ENCODE assay signal across 14 mouse cellular contexts in genomic region chr17:86433813-86434212, GRCm38 (mm10).
DNase-seq lines count a peak whose midpoint lies in the region; ATAC-seq and TF ChIP-seq lines count a peak whose summit lies in the region.
"Had no signal": no experiment of that assay in that cellular context is flagged by ENCODE, and none has a peak within 500 bp of the region (broad histone marks: within the 10 kb centered on the region; RNA-seq: fewer than 3 reads in every experiment).

No protein-coding gene starts in this region.

- peak; percentile 36 for DNase-seq in kidney, adult 9 months
- no peak for DNase-seq in kidney, postnatal 10 days
- no peak for DNase-seq in CH12.LX (ENCODE audit: extremely low read depth)
- peak; percentile 83 for DNase-seq in brain, adult 2 months (ENCODE audit: low read depth, low spot score)
- DNase-seq in heart, postnatal 0 days (ENCODE audit: low spot score): peak; percentile 57
- DNase-seq in gastrocnemius, adult 8-10 months (ENCODE audit: low spot score in 2 of 2): no peak
- DNase-seq in B cell, adult 2 months: no peak
- DNase-seq: cerebellum, adult 8-10 months; kidney, postnatal 14 days; liver; lung, embryonic 14.5 days; retina, postnatal 1 day had no signal

- no peak for TF ChIP-seq CTCF in CH12.LX (conservative IDR thresholded peaks at IDR 0.05 in 1 of 2, IDR thresholded peaks at IDR 0.05 in 1 of 2; ENCODE audit: low read depth in 2 of 2, low read length in 2 of 2)
- no peak for TF ChIP-seq CTCF in heart, postnatal 0 days (IDR thresholded peaks at IDR 0.05; ENCODE audit: low read depth)

- peaks cover 4% of the 10 kb centered on the region; the same call in 1 of the 2 replicates for H3K79me2 ChIP-seq in CH12.LX (replicated peaks; ENCODE audit: control insufficient read depth, extremely low read depth, insufficient read depth, poor library complexity, severe bottlenecking)

- H3K4me2 ChIP-seq in CH12.LX (ENCODE audit: insufficient read depth, low read depth, poor library complexity, severe bottlenecking): no peak overlapping the region
- H3K4me2 ChIP-seq in heart, postnatal 0 days (ENCODE audit: low read depth, low read length): no peak overlapping the region
- H3K4me2 ChIP-seq: lung, embryonic 14.5 days; neural tube, embryonic 15.5 days had no signal

- H3K27ac ChIP-seq in CH12.LX (ENCODE audit: insufficient read depth, low read depth): peak overlapping the region; percentile 77
- H3K27ac ChIP-seq in heart, postnatal 0 days (ENCODE audit: low read depth): peak overlapping the region; percentile 13
- H3K27ac ChIP-seq: hindbrain, embryonic 10.5 days; neural tube, embryonic 15.5 days had no signal

- peaks cover 9 to 15% of the 10 kb centered on the region in 2 experiments for H3K36me3 ChIP-seq in CH12.LX (replicated peaks in 1 of 2; ENCODE audit: control insufficient read depth in 1 of 2, insufficient read depth in 1 of 2, low read length in 1 of 2)
- H3K36me3 ChIP-seq in heart, postnatal 0 days (replicated peaks; ENCODE audit: control insufficient read depth, insufficient read depth, low read length): no peaks in the 10 kb centered on the region
- H3K36me3 ChIP-seq: hindbrain, embryonic 10.5 days; neural tube, embryonic 15.5 days had no signal

- TF ChIP-seq POLR2A in CH12.LX (IDR thresholded peaks at IDR 0.05; ENCODE audit: low read depth, low read length): no peak

- in situ Hi-C loops in CH12.LX (cut with MboI; ENCODE audit: low pct_ligation_motif_present, low pct_unique_long_range_greater_than_20kb, low sequenced_read_pairs): loop anchor here (10.0 to 25.0 kb wide), 2 partner anchors 49 to 547 kb away; no protein-coding TSS in a partner anchor

- ATAC-seq in heart, postnatal 0 days (ENCODE audit: insufficient read depth, low read depth): peak; percentile 34; the same call in 1 of the 2 replicates

- 63% methylated on average over 11 of the region's 11 CpGs for whole genome bisulfite sequencing in heart, postnatal 0 days

- no peaks in the 10 kb centered on the region for H3K27me3 ChIP-seq in CH12.LX (replicated peaks)
- H3K27me3 ChIP-seq in heart, postnatal 0 days (ENCODE audit: control insufficient read depth, insufficient read depth, low read length): no peaks in the 10 kb centered on the region
- H3K27me3 ChIP-seq: neural tube, embryonic 15.5 days had no signal

- H3K9me3 ChIP-seq in CH12.LX (replicated peaks; ENCODE audit: low read length): peaks cover 7% of the 10 kb centered on the region
- H3K9me3 ChIP-seq in heart, postnatal 0 days (replicated peaks; ENCODE audit: control insufficient read depth, low read length): no peaks in the 10 kb centered on the region
- H3K9me3 ChIP-seq: neural tube, embryonic 15.5 days had no signal

- dilution Hi-C loops in CH12.LX (cut with MboI; ENCODE audit: extremely low pct_ligation_motif_present, extremely low pct_unique_long_range_greater_than_20kb, low sequenced_read_pairs): no loop called here

- H3K4me3 ChIP-seq in CH12.LX (replicated peaks in 1 of 3; ENCODE audit: low read depth in 2 of 3, low read length in 2 of 3, poor library complexity in 1 of 3): peak overlapping the region in 1 of 3 experiments; percentile 42
- no peak overlapping the region for H3K4me3 ChIP-seq in heart, postnatal 0 days (ENCODE audit: low read depth, low read length)
- H3K4me3 ChIP-seq: hindbrain, embryonic 10.5 days; neural tube, embryonic 15.5 days had no signal

- TF ChIP-seq EP300 in CH12.LX (IDR thresholded peaks at IDR 0.05; ENCODE audit: low read length): peak; percentile 42
- TF ChIP-seq EP300 in heart, postnatal 0 days (IDR thresholded peaks at IDR 0.05; ENCODE audit: low read depth): no peak

- peaks cover 32 to 65% of the 10 kb centered on the region in 2 experiments for H3K4me1 ChIP-seq in CH12.LX (ENCODE audit: control insufficient read depth in 1 of 2, insufficient read depth in 2 of 2)
- H3K4me1 ChIP-seq in heart, postnatal 0 days (ENCODE audit: control insufficient read depth, insufficient read depth): peaks cover 47% of the 10 kb centered on the region

- TF ChIP-seq RAD21 in CH12.LX (IDR thresholded peaks at IDR 0.05; ENCODE audit: low read depth, low read length): no peak

- no peak overlapping the region for H3K9ac ChIP-seq in CH12.LX (ENCODE audit: insufficient read depth, low read depth)
- no peak overlapping the region for H3K9ac ChIP-seq in heart, postnatal 0 days (replicated peaks; ENCODE audit: low read depth, low read length)
- H3K9ac ChIP-seq: lung, embryonic 14.5 days; neural tube, embryonic 15.5 days had no signal

TF ChIP-seq in CH12.LX, 34 proteins besides CTCF, POLR2A, EP300 and RAD21:
- TF ChIP-seq NELFE (IDR thresholded peaks at IDR 0.05; ENCODE audit: low read depth, low read length) (no peak), MYC (IDR thresholded peaks at IDR 0.05; ENCODE audit: low read depth, low read length) (no peak), ZMIZ1 (IDR thresholded peaks at IDR 0.05; ENCODE audit: low read depth, low read length) (no peak), HCFC1 (IDR thresholded peaks at IDR 0.05; ENCODE audit: low read depth, low read length) (no peak), MEF2A (IDR thresholded peaks at IDR 0.05; ENCODE audit: borderline replicate concordance, low read depth, low read length) (no peak), JUND (conservative IDR thresholded peaks at IDR 0.05; ENCODE audit: low read depth, low read length) (no peak), TBP (conservative IDR thresholded peaks at IDR 0.05; ENCODE audit: low read depth, low read length) (no peak), UBTF (IDR thresholded peaks at IDR 0.05; ENCODE audit: low read depth, low read length) (no peak), CHD2 (IDR thresholded peaks at IDR 0.05; ENCODE audit: low read length) (no peak), MAX (IDR thresholded peaks at IDR 0.05; ENCODE audit: low read length) (peak; percentile 52; the same call in 1 of the 2 replicates), ZKSCAN1 (IDR thresholded peaks at IDR 0.05; ENCODE audit: borderline replicate concordance, low read depth, low read length) (no peak), ZNF384 (IDR thresholded peaks at IDR 0.05; ENCODE audit: low read depth, low read length) (peak; percentile 65), GABPA (IDR thresholded peaks at IDR 0.05; ENCODE audit: insufficient replicate concordance, low read depth, low read length) (no peak), RCOR1 (conservative IDR thresholded peaks at IDR 0.05; ENCODE audit: low read depth, low read length) (no peak), BHLHE40 (IDR thresholded peaks at IDR 0.05; ENCODE audit: low read depth, low read length) (0 out of 2 replicates have a peak, but pooled peaks have one; percentile 41), JUN (IDR thresholded peaks at IDR 0.05; ENCODE audit: insufficient read depth, low read depth, low read length) (no peak), IRF4 (IDR thresholded peaks at IDR 0.05; ENCODE audit: low read depth, low read length) (0 out of 2 replicates have a peak, but pooled peaks have one; percentile 21), USF2 (conservative IDR thresholded peaks at IDR 0.05; ENCODE audit: low read depth, low read length) (no peak), USF1 (IDR thresholded peaks at IDR 0.05; ENCODE audit: low read depth, low read length) (no peak), ETS1 (conservative IDR thresholded peaks at IDR 0.05; ENCODE audit: low read depth, low read length) (peak; percentile 56), MAZ (IDR thresholded peaks at IDR 0.05; ENCODE audit: low read depth, low read length) (no peak), MXI1 (IDR thresholded peaks at IDR 0.05; ENCODE audit: low read depth, low read length) (no peak)
TF ChIP-seq in CH12.LX: peak in this region for 5.

Comparison
In these comparisons a context has a peak if more than half of its experiments do, and no peak if none do; other contexts are left out.
1. DNase-seq: peak in kidney, adult 9 months (single experiment), brain, adult 2 months (single experiment) and heart, postnatal 0 days (single experiment); none in kidney, postnatal 10 days (single experiment), CH12.LX (single experiment), gastrocnemius, adult 8-10 months (0 of 2) and B cell, adult 2 months (0 of 2).